14 mouse cellular contexts compared by ENCODE assay signal in the genomic region with DNA sequence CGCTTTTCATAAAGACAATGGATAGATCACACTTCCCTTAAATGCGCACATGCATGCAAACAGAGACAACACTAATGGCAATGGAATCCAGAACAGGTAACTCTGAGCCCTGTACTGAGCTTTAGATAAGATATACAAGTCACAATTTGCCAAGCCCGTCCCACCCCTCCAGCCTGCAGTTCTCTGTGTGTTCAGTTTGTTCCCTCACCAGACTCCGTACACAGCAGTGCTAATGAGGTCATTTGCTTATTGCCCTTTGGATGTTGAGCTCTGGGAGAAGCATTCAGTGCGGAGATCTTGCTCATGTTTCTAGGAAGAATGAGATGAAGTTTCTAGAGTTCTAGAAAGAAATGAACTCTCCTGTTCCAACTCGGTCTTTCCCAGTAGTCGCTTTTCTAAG. TPM values are rescaled to one million over a fixed set of nuclear protein-coding genes. Genes with fewer than 3 reads are reported as not detected.
"Had no signal": no experiment of that assay in that cellular context is flagged by ENCODE, and none has a peak within 500 bp of the region (broad histone marks: within the 10 kb centered on the region; RNA-seq: fewer than 3 reads in every experiment).

No protein-coding gene starts in this region.

- DNase-seq: left cerebral cortex, postnatal 4 days; lung, adult 18-20 months; retina, postnatal 1 day; right cerebral cortex, postnatal 25 days; thymus, postnatal 4 days had no signal

- H3K4me3 ChIP-seq: limb, embryonic 13.5 days; midbrain, embryonic 12.5 days; neural tube, embryonic 13.5 days had no signal

- H3K4me2 ChIP-seq: limb, embryonic 13.5 days; midbrain, embryonic 12.5 days; neural tube, embryonic 13.5 days had no signal

- ATAC-seq: hindbrain, embryonic 16.5 days; inflammation-experienced regulatory T-cells, adult 6 months; midbrain, embryonic 16.5 days had no signal

- H3K4me1 ChIP-seq: limb, embryonic 13.5 days; midbrain, embryonic 12.5 days; neural tube, embryonic 13.5 days had no signal

- H3K9ac ChIP-seq: limb, embryonic 13.5 days; liver, embryonic 14.5 days; midbrain, embryonic 12.5 days; neural tube, embryonic 13.5 days had no signal

- H3K27me3 ChIP-seq: midbrain, embryonic 12.5 days; neural tube, embryonic 13.5 days had no signal

- H3K36me3 ChIP-seq: limb, embryonic 13.5 days; midbrain, embryonic 12.5 days; neural tube, embryonic 13.5 days had no signal

- H3K27ac ChIP-seq: limb, embryonic 13.5 days; liver, embryonic 14.5 days; midbrain, embryonic 12.5 days; neural tube, embryonic 13.5 days had no signal

- H3K9me3 ChIP-seq: limb, embryonic 13.5 days; midbrain, embryonic 12.5 days; neural tube, embryonic 13.5 days had no signal

RNA-seq across cellular contexts. Expression of gene Kcna1, which starts 17.7 kb away (rescaled TPM):
- total RNA-seq: megakaryocyte-erythroid progenitor cell, adult 5-6 weeks had no signal
- polyA plus RNA-seq: inflammation-experienced regulatory T-cells, adult 6 months; liver, adult 2 months; liver, embryonic 14.5 days had no signal
